Mouse (Mus musculus) limb, embryonic 11.5 days (tissue): ENCODE measurements around the gene Lmnb2. TPM values are rescaled to one million over a fixed set of nuclear protein-coding genes. Genes with fewer than 3 reads are reported as not detected.

Experiments used
- ATAC-seq: fragments of 200-750 bp; cut with Nextera tagmentation; 2 replicates; pipeline ENCODE4 v1.8.0; 2017; ENCODE audit warnings: low read depth; ENCODE audit not compliant: insufficient number of reproducible peaks, low FRiP score, low TSS enrichment
- DNase-seq: peaks from one replicate; pipeline ENCODE4 v3.0.0-alpha.2; 2015; ENCODE audit warnings: low spot score
- H3K27ac ChIP-seq: fragments of 300-500 bp; sonication (generic); replicated peaks from 2 replicates; pipeline ENCODE4 v1.5.1; 2014; ENCODE audit warnings: low read depth, mild to moderate bottlenecking, low read length
- H3K27me3 ChIP-seq: fragments of 300-500 bp; sonication (generic); 2 replicates; pipeline ENCODE4 v1.6.1; 2014; ENCODE audit warnings: mild to moderate bottlenecking, low read length, mixed read lengths; ENCODE audit not compliant: control insufficient read depth, insufficient read depth
- H3K36me3 ChIP-seq: fragments of 300-500 bp; sonication (generic); 2 replicates; pipeline ENCODE4 v1.6.1; 2014; ENCODE audit warnings: mild to moderate bottlenecking, low read length, moderate library complexity, mixed read lengths; ENCODE audit not compliant: control insufficient read depth, insufficient read depth
- H3K4me1 ChIP-seq: fragments of 300-500 bp; sonication (generic); 2 replicates; pipeline ENCODE4 v1.6.1; 2014; ENCODE audit warnings: low read length, mixed read lengths; ENCODE audit not compliant: control insufficient read depth, insufficient read depth
- H3K4me2 ChIP-seq: fragments of 300-500 bp; sonication (generic); 2 replicates; pipeline ENCODE4 v1.6.1; 2014; ENCODE audit warnings: low read depth, mild to moderate bottlenecking, moderate library complexity; ENCODE audit not compliant: severe bottlenecking
- H3K4me3 ChIP-seq: fragments of 300-500 bp; sonication (generic); 2 replicates; pipeline ENCODE4 v1.5.1; 2014; ENCODE audit warnings: low read depth, low read length
- H3K9ac ChIP-seq: fragments of 300-500 bp; sonication (generic); 2 replicates; pipeline ENCODE4 v1.6.1; 2014; ENCODE audit warnings: mild to moderate bottlenecking, low read length
- H3K9me3 ChIP-seq: fragments of 300-500 bp; sonication (generic); 2 replicates; pipeline ENCODE4 v1.6.1; 2016; ENCODE audit warnings: low read length; ENCODE audit not compliant: control insufficient read depth
- WGBS: fragments of 180-500 bp; shearing (Covaris S2); extraction: QIAGEN DNeasy Blood & Tissue Kit; methylation state at CpG from one replicate; pipeline ENCODE4 v1.1.7; 2014; 5-methylcytosine and 5-hydroxymethylcytosine counted together
- polyA plus RNA-seq: library from polyadenylated mRNA; unstranded; fragments of >200 nt; fragmentation: Nextera tagmentation; extraction: Ambion mirVana; gene quantifications from 2 replicates; pipeline ENCODE4 v1.2.1, GENCODE M21; 2014

Gene Lmnb2
- polyA plus RNA-seq, 1 experiment from 2014 or later: 23.3 TPM

DNA sequence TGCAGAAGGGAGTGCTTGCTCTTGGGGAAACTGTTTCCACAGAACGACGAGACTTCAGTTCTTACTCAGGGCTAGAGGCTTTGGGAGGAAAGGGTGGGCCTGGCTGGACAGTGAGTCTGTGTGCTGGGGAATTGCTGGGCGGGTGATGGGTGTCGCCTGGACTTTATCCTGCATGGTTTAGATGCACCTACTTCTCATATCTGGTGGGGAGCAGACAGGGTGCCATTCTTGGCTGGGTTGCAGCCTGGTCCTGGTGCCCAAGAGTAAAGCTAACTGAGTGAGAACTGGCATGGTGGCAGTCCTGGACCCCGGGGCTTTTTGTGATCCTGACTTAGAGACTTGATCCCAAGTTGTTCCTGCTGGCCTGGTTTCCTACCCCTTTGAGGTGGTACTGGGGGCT lies 61.1 kb downstream of the Lmnb2 start:
- Histone ChIP-seq H3K36me3 (peaks cover 11% of the 10 kb centered on the region), H3K27ac (no peak overlapping the region), H3K27me3 (no peaks in the 10 kb centered on the region), H3K4me1 (peaks cover 10% of the 10 kb centered on the region), H3K9ac (no peak overlapping the region), H3K4me2 (peak overlapping the region; percentile 12; the same call in 1 of the 2 replicates), H3K4me3 (no peak overlapping the region), H3K9me3 (no peaks in the 10 kb centered on the region)
- DNase-seq (no peak), ATAC-seq (no peak)
- WGBS: 88% methylated on average over 5 of the region's 5 CpGs

- Histone ChIP-seq H3K4me1 (peaks cover 10% of the 10 kb centered on the region), H3K4me2 (peak overlapping the region; percentile 99; the same call in 1 of the 2 replicates), H3K27ac (no peak overlapping the region), H3K9me3 (no peaks in the 10 kb centered on the region), H3K4me3 (peak overlapping the region; percentile 96), H3K9ac (no peak overlapping the region), H3K27me3 (no peaks in the 10 kb centered on the region), H3K36me3 (peaks cover 10% of the 10 kb centered on the region)
- ATAC-seq (no peak), DNase-seq (peak; percentile 36)
- WGBS: 48% methylated on average over 3 of the region's 3 CpGs
These were observed 61.8 kb downstream of the Lmnb2 start for GRCm38 (mm10) chr10:80856267-80856666.

GRCm38 (mm10) chr10:80855749-80856073 lies 62.3 kb downstream of the Lmnb2 start:
- H3K4me1 ChIP-seq: peaks cover 10% of the 10 kb centered on the region
- no peaks in the 10 kb centered on the region for H3K27me3 ChIP-seq
- H3K27ac ChIP-seq: no peak overlapping the region
- no peak for ATAC-seq
- peak overlapping the region; percentile 99 for H3K4me2 ChIP-seq
- 28% methylated on average over 11 of the region's 11 CpGs for WGBS
- peak overlapping the region; percentile 96 for H3K4me3 ChIP-seq
- peaks cover 10% of the 10 kb centered on the region for H3K36me3 ChIP-seq
- DNase-seq: peak; percentile 37
- peak overlapping the region; percentile 86 for H3K9ac ChIP-seq
- H3K9me3 ChIP-seq: no peaks in the 10 kb centered on the region

DNA sequence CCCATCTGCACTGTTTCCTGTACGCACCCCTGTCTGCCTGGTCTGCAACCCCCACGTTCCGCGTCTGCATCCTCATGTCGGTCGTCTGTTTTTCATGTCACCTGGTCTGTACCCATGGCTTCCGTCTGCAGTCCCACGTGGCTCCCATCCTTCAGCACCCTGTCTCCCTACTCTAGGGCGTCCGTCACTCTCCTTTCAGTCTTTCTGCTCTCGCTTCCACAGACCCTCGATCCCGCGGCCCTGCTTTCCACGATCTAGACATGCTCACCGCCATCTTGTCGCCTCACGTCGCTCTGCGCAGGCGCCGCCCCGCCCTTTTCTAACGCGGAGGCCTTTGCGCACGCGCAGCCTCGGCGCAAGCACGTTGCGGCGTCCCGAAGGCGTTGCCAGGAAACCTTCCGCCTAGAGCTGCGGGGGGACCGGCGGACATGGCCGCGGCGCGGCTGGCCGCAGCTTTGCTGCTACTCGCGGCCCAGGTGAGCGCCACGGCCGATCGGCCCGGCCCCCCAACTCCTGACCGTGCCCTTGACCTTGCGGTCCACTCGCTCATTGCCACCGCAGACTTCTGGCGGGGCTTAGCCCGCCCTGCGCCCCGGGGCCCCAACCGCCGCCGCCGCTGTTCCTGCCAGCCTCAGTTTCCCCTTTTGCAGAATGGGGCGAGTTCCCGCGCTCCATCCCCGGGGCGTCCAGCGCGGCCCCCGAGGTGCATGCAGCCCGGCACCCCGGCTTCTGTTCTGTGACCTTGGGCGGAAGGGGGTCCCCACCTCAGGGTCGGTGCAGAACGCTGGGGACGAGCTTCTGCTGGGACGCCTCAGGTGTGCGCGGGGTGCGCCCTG lies 62.9 kb downstream of the Lmnb2 start, which contains the start of the genes Lsm7 and Sppl2b:
TSS of gene Lsm7 (minus strand) at position 297 of the 836 bp plus-strand sequence.
TSS of gene Sppl2b (plus strand) at position 363 of the 836 bp plus-strand sequence.
- H3K36me3 ChIP-seq: peaks cover 10% of the 10 kb centered on the region
- DNase-seq: peak; percentile 97
- no peak within 1 kb of the TSS for H3K27ac ChIP-seq

More for the DNA sequence above, 62.9 kb downstream of the Lmnb2 start, which contains the start of the genes Lsm7 and Sppl2b:
- H3K27me3 ChIP-seq: no peaks in the 10 kb centered on the region
- H3K4me3 ChIP-seq: peak within 1 kb of the TSS; percentile 96
- peak within 1 kb of the TSS; percentile 99 for H3K4me2 ChIP-seq
- WGBS: under 1% methylated on average over 79 of the region's 81 CpGs
- no peaks in the 10 kb centered on the region for H3K9me3 ChIP-seq
- ATAC-seq: peak; percentile 75
- H3K4me1 ChIP-seq: peaks cover 10% of the 10 kb centered on the region
- H3K9ac ChIP-seq: peak within 1 kb of the TSS; percentile 86

Other genes with a start within 250 kb of the Lmnb2 start
- gene Mknk2, start 240.1 kb downstream of the Lmnb2 start, polyA plus RNA-seq: 95.3 and 98.5 TPM in 2 replicates
- gene Mob3a, start 216.3 kb downstream of the Lmnb2 start, polyA plus RNA-seq: 44.0 and 48.6 TPM in 2 replicates
- gene Izumo4, start 216.1 kb downstream of the Lmnb2 start, polyA plus RNA-seq: 4.8 and 5.0 TPM in 2 replicates
- gene Ap3d1, start 176.0 kb downstream of the Lmnb2 start, polyA plus RNA-seq: 67.8 and 68.5 TPM in 2 replicates
- 23.0 and 27.8 TPM in 2 replicates for gene Dot1l, start 163.0 kb downstream of the Lmnb2 start, polyA plus RNA-seq
- gene Sf3a2, start 120.0 kb downstream of the Lmnb2 start, polyA plus RNA-seq: 122 and 130 TPM in 2 replicates
- 141 and 145 TPM in 2 replicates for gene Plekhj1, start 119.6 kb downstream of the Lmnb2 start, polyA plus RNA-seq
- not detected in 2 replicates for gene Amh, start 113.0 kb downstream of the Lmnb2 start, polyA plus RNA-seq
- gene Jsrp1, start 104.7 kb downstream of the Lmnb2 start, polyA plus RNA-seq: 0.40 and 0.96 TPM in 2 replicates
- gene Oaz1, start 91.6 kb downstream of the Lmnb2 start, polyA plus RNA-seq: 2,003 and 2,108 TPM in 2 replicates
- gene Lingo3, start 74.2 kb downstream of the Lmnb2 start, polyA plus RNA-seq: 0.33 and 0.36 TPM in 2 replicates
- gene Lsm7, start 63.0 kb downstream of the Lmnb2 start, polyA plus RNA-seq: 375 and 398 TPM in 2 replicates
- gene Sppl2b, start 63.0 kb downstream of the Lmnb2 start, polyA plus RNA-seq: 26.8 and 28.1 TPM in 2 replicates
- not detected in 2 replicates for gene Tmprss9, start 46.4 kb downstream of the Lmnb2 start, polyA plus RNA-seq
- 336 and 355 TPM in 2 replicates for gene Timm13, start 17.3 kb downstream of the Lmnb2 start, polyA plus RNA-seq
- 10.9 and 12.3 TPM in 2 replicates for gene Gadd45b, start 11.8 kb upstream of the Lmnb2 start, polyA plus RNA-seq
- gene Gng7, start 96.7 kb upstream of the Lmnb2 start, polyA plus RNA-seq: 4.6 and 4.8 TPM in 2 replicates
- gene Diras1, start 107.4 kb upstream of the Lmnb2 start, polyA plus RNA-seq: 0.07 and 0.16 TPM in 2 replicates
- gene Slc39a3, start 119.2 kb upstream of the Lmnb2 start, polyA plus RNA-seq: 7.8 and 7.9 TPM in 2 replicates
- 219 and 221 TPM in 2 replicates for gene Sgta, start 141.9 kb upstream of the Lmnb2 start, polyA plus RNA-seq
- 64.0 and 73.5 TPM in 2 replicates for gene Thop1, start 151.8 kb upstream of the Lmnb2 start, polyA plus RNA-seq
- gene Creb3l3, start 180.6 kb upstream of the Lmnb2 start, polyA plus RNA-seq: 0.27 and 0.28 TPM in 2 replicates
- gene Map2k2, start 187.7 kb upstream of the Lmnb2 start, polyA plus RNA-seq: 230 and 239 TPM in 2 replicates
- gene Zbtb7a, start 217.0 kb upstream of the Lmnb2 start, polyA plus RNA-seq: 6.7 and 8.4 TPM in 2 replicates
- 53.3 and 56.9 TPM in 2 replicates for gene Pias4, start 249.7 kb upstream of the Lmnb2 start, polyA plus RNA-seq